Mouse (Mus musculus): ENCODE data around the gene Hist1h4f.

DNA sequence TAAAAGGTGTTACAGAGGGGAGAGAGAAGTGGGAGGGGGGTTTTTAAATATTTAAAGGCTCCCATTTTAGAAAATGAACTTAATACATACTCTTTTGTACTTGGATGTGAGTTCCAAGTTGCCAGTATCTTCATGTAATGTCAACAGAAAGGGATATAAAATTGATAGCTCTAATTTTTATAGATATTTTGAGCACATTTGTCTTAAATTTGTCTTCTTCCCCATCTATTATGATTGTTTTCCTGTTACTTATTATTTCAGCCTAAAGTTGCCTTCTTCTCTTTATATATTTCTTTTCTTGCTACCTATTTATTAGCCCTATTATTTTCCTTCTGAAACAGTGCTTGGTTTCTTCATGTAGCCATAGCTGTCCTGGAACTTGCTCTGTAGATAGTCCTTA lies 1.5 kb upstream of the Hist1h4f start, which contains the start of gene Hist1h1d:
- no peak for TF ChIP-seq CTCF (IDR thresholded peaks at IDR 0.05)
- no peak for TF ChIP-seq EP300 (IDR thresholded peaks at IDR 0.05)

Data from lung, postnatal 0 days (tissue).